Mouse (Mus musculus): ENCODE data around the gene Krt42.

DNA sequence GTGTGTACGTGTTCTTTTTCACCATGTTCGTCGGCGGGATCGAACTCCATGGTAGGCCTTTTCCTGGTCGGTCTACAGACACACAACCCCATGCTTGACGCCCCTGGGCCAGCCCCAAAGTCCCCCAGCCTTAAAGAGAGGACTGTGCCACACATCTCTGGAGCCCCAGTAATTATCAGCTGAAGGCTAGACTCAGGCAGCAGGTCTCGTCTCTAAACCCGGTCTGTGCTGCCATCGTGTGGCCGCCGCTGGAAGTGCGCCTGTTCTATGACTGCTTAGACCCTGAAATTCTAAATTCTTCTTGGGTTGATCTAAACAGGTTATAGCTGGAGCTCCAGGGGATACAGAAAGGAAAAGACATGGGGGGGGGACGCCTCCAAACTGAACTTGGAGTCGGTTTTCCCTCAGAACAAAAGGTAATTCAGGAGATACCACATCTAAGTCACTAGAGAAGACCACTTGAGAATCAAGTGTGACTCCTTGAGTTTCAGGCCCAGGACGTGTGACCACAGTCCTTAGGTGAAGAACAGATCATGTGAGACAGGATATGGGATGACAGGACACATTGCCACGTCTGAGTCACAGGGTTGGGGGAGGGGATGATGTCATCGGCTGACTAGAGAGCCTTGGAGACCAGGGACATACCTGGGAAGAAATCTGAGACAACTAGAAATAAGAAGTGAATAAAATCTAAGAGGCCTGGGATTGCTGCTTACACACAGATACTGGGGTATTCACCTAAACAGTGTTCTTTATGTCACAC is 28.8 kb upstream of the Krt42 start:
- TF ChIP-seq POLR2A (IDR thresholded peaks at IDR 0.05; ENCODE audit: low read depth, low read length) (no peak), CTCF (IDR thresholded peaks at IDR 0.05; ENCODE audit: borderline replicate concordance, insufficient read depth, low read length) (peak; percentile 81)
